Mouse (Mus musculus): ENCODE measurements at regions not wholly inside any gene's neighbourhood (a gene's known extent, or its start where the extent isn't known, plus 50 kb on each side); places are given as distances from the start of the nearest gene placed in this dataset.

DNA sequence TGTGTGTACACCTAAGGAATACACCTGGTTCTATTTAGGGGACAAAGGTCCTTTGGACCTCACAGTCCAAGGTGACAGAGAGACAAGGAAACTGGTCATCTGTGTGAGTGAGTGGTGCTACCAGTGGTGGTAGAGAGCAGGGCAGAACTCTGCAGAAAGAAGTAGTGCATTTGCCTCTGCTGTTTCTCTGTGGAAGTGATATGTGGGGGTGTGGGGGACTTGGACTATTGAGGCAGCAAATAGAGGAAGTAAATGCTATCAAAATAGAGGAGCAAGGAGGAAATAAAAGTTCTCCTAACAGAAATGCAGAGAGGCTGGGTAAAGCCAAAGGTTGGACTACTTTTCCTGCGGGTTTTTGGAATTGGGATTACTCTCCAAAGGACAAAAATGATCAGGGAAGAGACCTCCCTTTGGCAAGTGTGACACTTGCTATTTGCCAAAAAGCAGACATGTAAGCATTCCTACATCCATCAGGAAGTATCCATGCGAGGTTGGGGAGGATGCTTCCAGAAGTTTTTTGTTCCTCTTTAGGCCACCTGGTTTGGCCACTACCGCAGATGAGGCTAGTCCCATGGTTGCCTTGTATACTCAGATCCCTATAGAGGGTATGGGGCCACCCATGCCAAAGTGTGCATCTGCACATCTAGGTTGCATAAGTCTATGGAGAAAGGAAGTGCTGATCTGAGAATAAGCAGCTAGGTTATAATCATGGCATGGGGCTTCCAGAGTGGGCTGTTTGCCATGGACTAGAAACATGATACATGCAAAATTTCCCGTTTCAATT, 285.0 kb upstream of the Klf4 start:
- H3K27me3 ChIP-seq (ENCODE audit: control insufficient read depth, insufficient read depth, low read length), result no peaks in the 10 kb centered on the region
- 91% methylated on average over 4 of the region's 4 CpGs for WGBS
- H3K36me3 ChIP-seq (ENCODE audit: control insufficient read depth, insufficient read depth, low read length), result no peaks in the 10 kb centered on the region
- no peak overlapping the region for H3K9ac ChIP-seq (replicated peaks; ENCODE audit: low read length)
- H3K9me3 ChIP-seq (ENCODE audit: control insufficient read depth, low read length), result no peaks in the 10 kb centered on the region
- no peak overlapping the region for H3K4me3 ChIP-seq (replicated peaks; ENCODE audit: low read depth, low read length)
- H3K4me1 ChIP-seq (ENCODE audit: control insufficient read depth, insufficient read depth, low read length), result no peaks in the 10 kb centered on the region
- no peak overlapping the region for H3K4me2 ChIP-seq (ENCODE audit: low read length)
- no peak for ATAC-seq (ENCODE audit: low FRiP score, low TSS enrichment)
- DNase-seq, result no peak
- no peak overlapping the region for H3K27ac ChIP-seq (replicated peaks; ENCODE audit: low read depth, low read length)

- no peak overlapping the region for H3K27ac ChIP-seq (replicated peaks; ENCODE audit: low read depth, low read length)
- DNase-seq, result no peak
- WGBS, result 95% methylated on average over 3 of the region's 3 CpGs
- ATAC-seq (ENCODE audit: low FRiP score, low TSS enrichment), result no peak
- H3K4me1 ChIP-seq (ENCODE audit: control insufficient read depth, insufficient read depth, low read length), result no peaks in the 10 kb centered on the region
- H3K4me3 ChIP-seq (replicated peaks; ENCODE audit: low read depth, low read length), result no peak overlapping the region
- no peak overlapping the region for H3K4me2 ChIP-seq (ENCODE audit: low read length)
- no peaks in the 10 kb centered on the region for H3K9me3 ChIP-seq (ENCODE audit: control insufficient read depth, low read length)
- no peaks in the 10 kb centered on the region for H3K36me3 ChIP-seq (ENCODE audit: control insufficient read depth, insufficient read depth, low read length)
- H3K27me3 ChIP-seq (ENCODE audit: control insufficient read depth, insufficient read depth, low read length), result no peaks in the 10 kb centered on the region
- H3K9ac ChIP-seq (replicated peaks; ENCODE audit: low read length), result no peak overlapping the region
Measured at GRCm38 (mm10) chr4:55815832-55816231, 283.6 kb upstream of the Klf4 start.

DNA sequence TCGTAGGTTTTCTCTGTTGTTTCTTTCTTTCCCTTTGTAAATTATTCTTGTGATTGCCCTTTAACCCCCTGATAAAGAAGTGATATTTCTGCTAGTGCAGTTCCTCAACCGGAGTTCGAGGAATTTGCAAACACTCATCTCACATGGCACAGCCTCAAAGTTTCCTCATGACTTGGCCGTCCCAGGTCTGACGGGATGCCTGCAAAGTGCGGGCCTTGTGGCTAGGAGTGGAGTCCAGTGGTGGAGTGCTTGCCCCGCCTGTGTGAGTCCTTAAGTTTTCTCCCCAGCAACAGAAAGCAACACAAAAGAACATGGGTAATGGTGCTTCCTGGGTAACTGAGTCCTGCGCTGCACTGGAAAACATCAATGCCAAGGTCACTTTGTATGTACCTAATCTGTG, 280.6 kb upstream of the Klf4 start:
- Histone ChIP-seq H3K36me3 (ENCODE audit: control insufficient read depth, insufficient read depth, low read length) (no peaks in the 10 kb centered on the region), H3K4me3 (replicated peaks; ENCODE audit: low read depth, low read length) (no peak overlapping the region), H3K4me1 (ENCODE audit: control insufficient read depth, insufficient read depth, low read length) (no peaks in the 10 kb centered on the region), H3K4me2 (ENCODE audit: low read length) (no peak overlapping the region), H3K27me3 (ENCODE audit: control insufficient read depth, insufficient read depth, low read length) (no peaks in the 10 kb centered on the region), H3K9me3 (ENCODE audit: control insufficient read depth, low read length) (no peaks in the 10 kb centered on the region), H3K9ac (replicated peaks; ENCODE audit: low read length) (no peak overlapping the region), H3K27ac (replicated peaks; ENCODE audit: low read depth, low read length) (no peak overlapping the region)
- 95% methylated on average over 8 of the region's 8 CpGs for WGBS
- ATAC-seq (ENCODE audit: low FRiP score, low TSS enrichment) (no peak), DNase-seq (no peak)

DNA sequence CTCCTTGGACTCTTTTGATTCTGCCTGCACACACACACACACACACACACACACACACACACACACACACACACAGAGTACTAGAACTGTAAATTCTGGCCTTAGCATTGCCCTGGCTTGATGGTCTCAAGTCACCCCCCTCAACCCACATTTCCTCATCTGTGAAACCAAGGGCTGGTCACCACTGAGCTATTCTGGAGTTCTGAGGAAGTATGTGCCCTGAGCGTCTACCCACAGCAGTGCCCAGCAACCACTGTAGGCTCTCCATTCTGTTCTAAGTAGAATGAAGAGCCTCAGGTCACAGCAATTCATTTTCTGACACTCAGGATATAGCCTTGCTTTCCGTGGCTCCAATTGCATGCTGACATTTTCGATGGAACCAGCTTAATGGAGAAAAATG, 279.4 kb upstream of the Klf4 start:
- 84% methylated on average over 3 of the region's 3 CpGs for WGBS
- Histone ChIP-seq H3K9me3 (ENCODE audit: control insufficient read depth, low read length) (no peaks in the 10 kb centered on the region), H3K9ac (replicated peaks; ENCODE audit: low read length) (no peak overlapping the region), H3K4me2 (ENCODE audit: low read length) (no peak overlapping the region), H3K27ac (replicated peaks; ENCODE audit: low read depth, low read length) (no peak overlapping the region), H3K4me1 (ENCODE audit: control insufficient read depth, insufficient read depth, low read length) (no peaks in the 10 kb centered on the region), H3K27me3 (ENCODE audit: control insufficient read depth, insufficient read depth, low read length) (no peaks in the 10 kb centered on the region), H3K36me3 (ENCODE audit: control insufficient read depth, insufficient read depth, low read length) (no peaks in the 10 kb centered on the region), H3K4me3 (replicated peaks; ENCODE audit: low read depth, low read length) (no peak overlapping the region)
- DNase-seq (no peak), ATAC-seq (ENCODE audit: low FRiP score, low TSS enrichment) (no peak)

- WGBS, result 89% methylated on average over 5 of the region's 5 CpGs
- Histone ChIP-seq H3K4me1 (ENCODE audit: control insufficient read depth, insufficient read depth, low read length) (no peaks in the 10 kb centered on the region), H3K36me3 (ENCODE audit: control insufficient read depth, insufficient read depth, low read length) (no peaks in the 10 kb centered on the region), H3K4me2 (ENCODE audit: low read length) (no peak overlapping the region), H3K27ac (replicated peaks; ENCODE audit: low read depth, low read length) (no peak overlapping the region), H3K4me3 (replicated peaks; ENCODE audit: low read depth, low read length) (no peak overlapping the region), H3K9me3 (ENCODE audit: control insufficient read depth, low read length) (no peaks in the 10 kb centered on the region), H3K9ac (replicated peaks; ENCODE audit: low read length) (no peak overlapping the region), H3K27me3 (ENCODE audit: control insufficient read depth, insufficient read depth, low read length) (no peaks in the 10 kb centered on the region)
- no peak for DNase-seq
- no peak for ATAC-seq (ENCODE audit: low FRiP score, low TSS enrichment)
Measured at GRCm38 (mm10) chr4:55808501-55808900, 276.2 kb upstream of the Klf4 start.

DNA sequence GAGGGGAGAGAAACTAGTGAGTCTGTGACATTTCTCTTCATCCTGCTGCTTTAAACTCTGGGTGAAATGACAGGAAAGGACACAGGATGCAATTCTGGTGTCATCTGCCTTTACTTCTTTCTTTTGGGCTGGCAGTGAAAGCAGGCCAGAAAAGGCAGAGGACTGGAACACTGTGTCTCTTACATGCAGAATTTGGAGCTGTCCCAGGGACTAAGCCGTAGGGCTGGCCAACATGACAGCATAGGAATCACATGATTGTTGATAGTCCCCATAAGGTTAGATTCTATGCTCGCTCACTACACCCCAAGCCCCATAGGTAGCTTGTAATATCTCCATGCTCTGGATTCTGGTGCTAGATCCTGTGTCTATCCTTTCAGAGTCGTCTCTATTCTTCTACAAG, 274.5 kb upstream of the Klf4 start:
- no peak overlapping the region for H3K27ac ChIP-seq (replicated peaks; ENCODE audit: low read depth, low read length)
- H3K27me3 ChIP-seq (ENCODE audit: control insufficient read depth, insufficient read depth, low read length), result no peaks in the 10 kb centered on the region
- WGBS, result 93% methylated on average over 3 of the region's 3 CpGs
- no peaks in the 10 kb centered on the region for H3K9me3 ChIP-seq (ENCODE audit: control insufficient read depth, low read length)
- no peaks in the 10 kb centered on the region; the same call in 1 of the 2 replicates for H3K4me1 ChIP-seq (ENCODE audit: control insufficient read depth, insufficient read depth, low read length)
- no peak overlapping the region for H3K4me2 ChIP-seq (ENCODE audit: low read length)
- no peak for DNase-seq
- H3K36me3 ChIP-seq (ENCODE audit: control insufficient read depth, insufficient read depth, low read length), result no peaks in the 10 kb centered on the region
- H3K4me3 ChIP-seq (replicated peaks; ENCODE audit: low read depth, low read length), result no peak overlapping the region
- no peak overlapping the region for H3K9ac ChIP-seq (replicated peaks; ENCODE audit: low read length)
- ATAC-seq (ENCODE audit: low FRiP score, low TSS enrichment), result no peak

GRCm38 (mm10) chr4:55805255-55806051, 273.2 kb upstream of the Klf4 start:
- H3K9ac ChIP-seq (replicated peaks; ENCODE audit: low read length), result no peak overlapping the region
- no peaks in the 10 kb centered on the region for H3K27me3 ChIP-seq (ENCODE audit: control insufficient read depth, insufficient read depth, low read length)
- H3K36me3 ChIP-seq (ENCODE audit: control insufficient read depth, insufficient read depth, low read length), result no peaks in the 10 kb centered on the region
- DNase-seq, result no peak
- H3K4me3 ChIP-seq (replicated peaks; ENCODE audit: low read depth, low read length), result no peak overlapping the region
- H3K4me1 ChIP-seq (ENCODE audit: control insufficient read depth, insufficient read depth, low read length), result no peaks in the 10 kb centered on the region; the same call in 1 of the 2 replicates
- H3K4me2 ChIP-seq (ENCODE audit: low read length), result no peak overlapping the region
- no peak for ATAC-seq (ENCODE audit: low FRiP score, low TSS enrichment)
- WGBS, result 69% methylated on average over 6 of the region's 6 CpGs
- H3K9me3 ChIP-seq (ENCODE audit: control insufficient read depth, low read length), result no peaks in the 10 kb centered on the region
- H3K27ac ChIP-seq (replicated peaks; ENCODE audit: low read depth, low read length), result no peak overlapping the region

DNA sequence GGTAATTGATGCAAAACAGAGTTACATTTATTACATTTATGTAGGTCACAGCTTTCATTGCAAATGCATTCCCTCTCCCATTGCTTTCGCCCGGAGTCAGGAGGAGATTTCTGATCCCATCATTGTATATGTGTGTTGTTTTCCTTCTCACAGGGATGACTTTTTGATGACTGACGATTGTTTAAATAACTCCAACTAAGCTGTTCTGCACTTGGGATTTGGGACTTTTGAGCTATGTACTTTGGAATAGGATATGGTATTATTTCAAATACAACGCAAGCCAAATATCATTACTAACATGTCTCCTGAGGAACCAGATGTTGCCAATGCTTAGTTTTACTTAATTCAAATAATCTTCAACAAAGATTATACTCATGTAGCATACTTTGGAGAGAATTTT, 269.8 kb upstream of the Klf4 start:
- no peaks in the 10 kb centered on the region for H3K27me3 ChIP-seq (ENCODE audit: control insufficient read depth, insufficient read depth, low read length)
- ATAC-seq (ENCODE audit: low FRiP score, low TSS enrichment), result no peak
- H3K27ac ChIP-seq (replicated peaks; ENCODE audit: low read depth, low read length), result no peak overlapping the region
- H3K36me3 ChIP-seq (ENCODE audit: control insufficient read depth, insufficient read depth, low read length), result no peaks in the 10 kb centered on the region
- H3K4me1 ChIP-seq (ENCODE audit: control insufficient read depth, insufficient read depth, low read length), result no peaks in the 10 kb centered on the region; the same call in 1 of the 2 replicates
- H3K9me3 ChIP-seq (ENCODE audit: control insufficient read depth, low read length), result no peaks in the 10 kb centered on the region
- no peak overlapping the region for H3K4me2 ChIP-seq (ENCODE audit: low read length)
- peak; percentile 4 for DNase-seq
- no peak overlapping the region for H3K9ac ChIP-seq (replicated peaks; ENCODE audit: low read length)
- H3K4me3 ChIP-seq (replicated peaks; ENCODE audit: low read depth, low read length), result no peak overlapping the region
- 82% methylated on average over 4 of the region's 4 CpGs for WGBS

DNA sequence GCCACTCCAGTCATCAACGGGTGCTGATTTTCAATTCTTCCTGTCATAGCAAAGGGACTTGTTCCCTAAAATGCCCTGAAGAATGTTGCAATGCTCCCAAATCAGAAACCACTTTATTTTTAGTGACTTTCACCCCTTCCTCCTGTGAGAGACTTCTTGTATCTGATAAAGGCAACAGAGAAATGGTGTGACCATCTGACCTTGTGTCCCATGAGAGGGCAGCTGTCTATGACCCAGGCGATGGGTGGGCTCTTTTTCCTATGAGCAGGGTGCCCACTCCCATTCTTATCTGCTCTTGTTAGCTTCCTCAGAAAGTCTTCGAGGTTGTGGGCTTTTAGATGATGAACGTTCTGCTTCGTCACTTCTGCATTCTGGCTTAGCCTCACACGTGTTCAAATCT, 265.8 kb upstream of the Klf4 start:
- H3K9me3 ChIP-seq (ENCODE audit: control insufficient read depth, low read length), result no peaks in the 10 kb centered on the region
- no peaks in the 10 kb centered on the region; the same call in 1 of the 2 replicates for H3K4me1 ChIP-seq (ENCODE audit: control insufficient read depth, insufficient read depth, low read length)
- WGBS, result 91% methylated on average over 6 of the region's 6 CpGs
- no peaks in the 10 kb centered on the region for H3K27me3 ChIP-seq (ENCODE audit: control insufficient read depth, insufficient read depth, low read length)
- H3K4me2 ChIP-seq (ENCODE audit: low read length), result no peak overlapping the region
- no peak for ATAC-seq (ENCODE audit: low FRiP score, low TSS enrichment)
- H3K36me3 ChIP-seq (ENCODE audit: control insufficient read depth, insufficient read depth, low read length), result no peaks in the 10 kb centered on the region
- no peak overlapping the region for H3K9ac ChIP-seq (replicated peaks; ENCODE audit: low read length)
- H3K27ac ChIP-seq (replicated peaks; ENCODE audit: low read depth, low read length), result no peak overlapping the region
- H3K4me3 ChIP-seq (replicated peaks; ENCODE audit: low read depth, low read length), result no peak overlapping the region
- no peak for DNase-seq

Data from midbrain, embryonic 14.5 days (tissue).